Comparison of ENCODE assay signal across 21 mouse cellular contexts in genomic region chr4:56035543-56035942, GRCm38 (mm10).
DNase-seq lines count a peak whose midpoint lies in the region; ATAC-seq and TF ChIP-seq lines count a peak whose summit lies in the region.
"Had no signal": no experiment of that assay in that cellular context is flagged by ENCODE, and none has a peak within 500 bp of the region (broad histone marks: within the 10 kb centered on the region; RNA-seq: fewer than 3 reads in every experiment).

No protein-coding gene starts in this region.

- TF ChIP-seq CTCF in midbrain, postnatal 0 days (IDR thresholded peaks at IDR 0.05), result no peak

- H3K9ac ChIP-seq in forebrain, embryonic 16.5 days (replicated peaks; ENCODE audit: low read depth, low read length), result no peak overlapping the region
- no peak overlapping the region for H3K9ac ChIP-seq in forebrain, embryonic 13.5 days
- no peak overlapping the region for H3K9ac ChIP-seq in hindbrain, embryonic 15.5 days
- H3K9ac ChIP-seq in hindbrain, embryonic 11.5 days (ENCODE audit: low read depth, low read length), result no peak overlapping the region
- no peak overlapping the region for H3K9ac ChIP-seq in midbrain, embryonic 15.5 days
- H3K9ac ChIP-seq in midbrain, postnatal 0 days (replicated peaks; ENCODE audit: low read length, poor library complexity, severe bottlenecking), result no peak overlapping the region
- H3K9ac ChIP-seq in neural tube, embryonic 15.5 days (replicated peaks), result no peak overlapping the region
- H3K9ac ChIP-seq: embryonic facial prominence, embryonic 12.5 days; forebrain, postnatal 0 days; heart, embryonic 13.5 days had no signal

- H3K4me3 ChIP-seq in forebrain, embryonic 16.5 days (replicated peaks; ENCODE audit: low read length), result no peak overlapping the region
- no peak overlapping the region for H3K4me3 ChIP-seq in forebrain, embryonic 13.5 days
- no peak overlapping the region for H3K4me3 ChIP-seq in hindbrain, embryonic 15.5 days
- no peak overlapping the region for H3K4me3 ChIP-seq in hindbrain, embryonic 11.5 days (ENCODE audit: low read depth, low read length)
- no peak overlapping the region for H3K4me3 ChIP-seq in midbrain, embryonic 15.5 days
- H3K4me3 ChIP-seq in midbrain, postnatal 0 days (ENCODE audit: low read depth, low read length), result no peak overlapping the region
- H3K4me3 ChIP-seq in neural tube, embryonic 15.5 days (replicated peaks), result no peak overlapping the region
- H3K4me3 ChIP-seq: embryonic facial prominence, embryonic 12.5 days; heart, embryonic 13.5 days had no signal

- no peak overlapping the region for H3K4me2 ChIP-seq in forebrain, embryonic 16.5 days (ENCODE audit: low read length)
- H3K4me2 ChIP-seq in forebrain, embryonic 13.5 days, result no peak overlapping the region
- H3K4me2 ChIP-seq in hindbrain, embryonic 15.5 days, result no peak overlapping the region
- H3K4me2 ChIP-seq in hindbrain, embryonic 11.5 days (replicated peaks; ENCODE audit: low read depth, low read length), result no peak overlapping the region
- no peak overlapping the region for H3K4me2 ChIP-seq in midbrain, embryonic 15.5 days
- H3K4me2 ChIP-seq in midbrain, postnatal 0 days (ENCODE audit: low read depth, low read length, poor library complexity, severe bottlenecking), result no peak overlapping the region
- no peak overlapping the region for H3K4me2 ChIP-seq in neural tube, embryonic 15.5 days
- H3K4me2 ChIP-seq: embryonic facial prominence, embryonic 12.5 days; heart, embryonic 13.5 days had no signal

- DNase-seq in hindbrain, embryonic 11.5 days (ENCODE audit: low spot score), result no peak
- no peak for DNase-seq in midbrain, postnatal 0 days (ENCODE audit: low spot score)
- no peak for DNase-seq in adrenal gland, adult 18-20 months (ENCODE audit: low spot score in 2 of 2)
- DNase-seq: adrenal gland, postnatal 10 days; B cell, adult 2 months; cerebellum, adult 11-12 months; cerebellum, adult 9-10 months; cerebellum, postnatal 25 days; forebrain, postnatal 0 days; gastrocnemius, postnatal 14 days; heart, postnatal 4 days had no signal

- 70% methylated on average over 5 of the region's 5 CpGs for WGBS in forebrain, embryonic 16.5 days
- WGBS in forebrain, embryonic 13.5 days, result 67% methylated on average over 5 of the region's 5 CpGs
- WGBS in hindbrain, embryonic 15.5 days, result 56% methylated on average over 5 of the region's 5 CpGs
- WGBS in hindbrain, embryonic 11.5 days, result 87% methylated on average over 5 of the region's 5 CpGs
- 64% methylated on average over 5 of the region's 5 CpGs for WGBS in midbrain, embryonic 15.5 days
- 59% methylated on average over 5 of the region's 5 CpGs for WGBS in midbrain, postnatal 0 days
- 42% methylated on average over 5 of the region's 5 CpGs for WGBS in neural tube, embryonic 15.5 days

- no peaks in the 10 kb centered on the region for H3K9me3 ChIP-seq in forebrain, embryonic 16.5 days (ENCODE audit: control insufficient read depth, low read length)
- no peaks in the 10 kb centered on the region for H3K9me3 ChIP-seq in forebrain, embryonic 13.5 days (replicated peaks)
- no peaks in the 10 kb centered on the region for H3K9me3 ChIP-seq in hindbrain, embryonic 15.5 days
- H3K9me3 ChIP-seq in hindbrain, embryonic 11.5 days (ENCODE audit: control insufficient read depth, low read length), result no peaks in the 10 kb centered on the region
- no peaks in the 10 kb centered on the region for H3K9me3 ChIP-seq in midbrain, embryonic 15.5 days
- no peaks in the 10 kb centered on the region for H3K9me3 ChIP-seq in midbrain, postnatal 0 days (ENCODE audit: low read length)
- no peaks in the 10 kb centered on the region for H3K9me3 ChIP-seq in neural tube, embryonic 15.5 days (replicated peaks)
- H3K9me3 ChIP-seq: embryonic facial prominence, embryonic 12.5 days; heart, embryonic 13.5 days had no signal

- H3K36me3 ChIP-seq in forebrain, embryonic 16.5 days (ENCODE audit: control insufficient read depth, insufficient read depth), result no peaks in the 10 kb centered on the region
- no peaks in the 10 kb centered on the region for H3K36me3 ChIP-seq in forebrain, embryonic 13.5 days (ENCODE audit: poor library complexity, severe bottlenecking)
- H3K36me3 ChIP-seq in hindbrain, embryonic 15.5 days, result no peaks in the 10 kb centered on the region
- no peaks in the 10 kb centered on the region for H3K36me3 ChIP-seq in hindbrain, embryonic 11.5 days (ENCODE audit: control insufficient read depth, insufficient read depth, low read length)
- H3K36me3 ChIP-seq in midbrain, embryonic 15.5 days (replicated peaks), result no peaks in the 10 kb centered on the region
- no peaks in the 10 kb centered on the region for H3K36me3 ChIP-seq in midbrain, postnatal 0 days (ENCODE audit: insufficient read depth, low read length)
- no peaks in the 10 kb centered on the region for H3K36me3 ChIP-seq in neural tube, embryonic 15.5 days
- H3K36me3 ChIP-seq: embryonic facial prominence, embryonic 12.5 days; G1E; heart, embryonic 13.5 days had no signal

- ATAC-seq in forebrain, embryonic 16.5 days, result peak; percentile 49; the same call in 1 of the 2 replicates
- ATAC-seq in forebrain, embryonic 13.5 days, result no peak
- ATAC-seq in hindbrain, embryonic 15.5 days (ENCODE audit: low FRiP score, low read depth), result peak; percentile 65; the same call in 1 of the 2 replicates
- ATAC-seq in hindbrain, embryonic 11.5 days (ENCODE audit: low FRiP score), result no peak
- ATAC-seq in midbrain, embryonic 15.5 days (replicated peaks), result peak; percentile 69
- no peak for ATAC-seq in midbrain, postnatal 0 days (ENCODE audit: low FRiP score)
- ATAC-seq in neural tube, embryonic 15.5 days (ENCODE audit: low FRiP score), result peak; percentile 82; the same call in 1 of the 2 replicates
- ATAC-seq: CD4-positive, CD25-positive, alpha-beta regulatory T cell, adult 4 months; forebrain, postnatal 0 days; inflammation-experienced regulatory T-cells, adult 6 months had no signal

- H3K4me1 ChIP-seq in forebrain, embryonic 16.5 days (replicated peaks; ENCODE audit: control insufficient read depth, insufficient read depth, low read length), result no peaks in the 10 kb centered on the region
- no peaks in the 10 kb centered on the region for H3K4me1 ChIP-seq in forebrain, embryonic 13.5 days
- no peaks in the 10 kb centered on the region for H3K4me1 ChIP-seq in hindbrain, embryonic 15.5 days (replicated peaks)
- no peaks in the 10 kb centered on the region for H3K4me1 ChIP-seq in hindbrain, embryonic 11.5 days (replicated peaks; ENCODE audit: control insufficient read depth, insufficient read depth, low read length)
- no peaks in the 10 kb centered on the region for H3K4me1 ChIP-seq in midbrain, embryonic 15.5 days
- H3K4me1 ChIP-seq in midbrain, postnatal 0 days (ENCODE audit: insufficient read depth, low read length), result no peaks in the 10 kb centered on the region
- H3K4me1 ChIP-seq in neural tube, embryonic 15.5 days, result peaks cover 6% of the 10 kb centered on the region; the same call in 1 of the 2 replicates
- H3K4me1 ChIP-seq: embryonic facial prominence, embryonic 12.5 days; heart, embryonic 13.5 days had no signal

- no peaks in the 10 kb centered on the region for H3K27me3 ChIP-seq in forebrain, embryonic 16.5 days (replicated peaks; ENCODE audit: control insufficient read depth, insufficient read depth, low read length)
- no peaks in the 10 kb centered on the region for H3K27me3 ChIP-seq in forebrain, embryonic 13.5 days
- no peaks in the 10 kb centered on the region for H3K27me3 ChIP-seq in hindbrain, embryonic 15.5 days
- H3K27me3 ChIP-seq in hindbrain, embryonic 11.5 days (ENCODE audit: control insufficient read depth, insufficient read depth, low read length), result no peaks in the 10 kb centered on the region
- no peaks in the 10 kb centered on the region for H3K27me3 ChIP-seq in midbrain, embryonic 15.5 days (replicated peaks)
- H3K27me3 ChIP-seq in midbrain, postnatal 0 days (ENCODE audit: insufficient read depth, low read length), result no peaks in the 10 kb centered on the region
- no peaks in the 10 kb centered on the region for H3K27me3 ChIP-seq in neural tube, embryonic 15.5 days (replicated peaks)
- H3K27me3 ChIP-seq: embryonic facial prominence, embryonic 12.5 days; heart, embryonic 13.5 days had no signal

- no peak overlapping the region for H3K27ac ChIP-seq in forebrain, embryonic 16.5 days (ENCODE audit: low read length)
- H3K27ac ChIP-seq in forebrain, embryonic 13.5 days, result no peak overlapping the region
- 0 out of 2 replicates have a peak overlapping the region, but pooled peaks have one; percentile 34 for H3K27ac ChIP-seq in hindbrain, embryonic 15.5 days (replicated peaks)
- no peak overlapping the region for H3K27ac ChIP-seq in hindbrain, embryonic 11.5 days (ENCODE audit: low read depth, low read length)
- no peak overlapping the region for H3K27ac ChIP-seq in midbrain, embryonic 15.5 days
- no peak overlapping the region for H3K27ac ChIP-seq in midbrain, postnatal 0 days (ENCODE audit: low read depth, low read length)
- peak overlapping the region; percentile 46 for H3K27ac ChIP-seq in neural tube, embryonic 15.5 days (replicated peaks)
- H3K27ac ChIP-seq: embryonic facial prominence, embryonic 12.5 days; heart, embryonic 13.5 days had no signal

Comparison
In these comparisons a context has a peak if more than half of its experiments do, and no peak if none do; other contexts are left out.
1. ATAC-seq: peak in forebrain, embryonic 16.5 days (single experiment), hindbrain, embryonic 15.5 days (single experiment), midbrain, embryonic 15.5 days (single experiment) and neural tube, embryonic 15.5 days (single experiment); none in forebrain, embryonic 13.5 days (single experiment), hindbrain, embryonic 11.5 days (single experiment) and midbrain, postnatal 0 days (single experiment).
2. H3K27ac ChIP-seq: peak in hindbrain, embryonic 15.5 days (single experiment) and neural tube, embryonic 15.5 days (single experiment); none in forebrain, embryonic 16.5 days (single experiment), forebrain, embryonic 13.5 days (single experiment), hindbrain, embryonic 11.5 days (single experiment), midbrain, embryonic 15.5 days (single experiment) and midbrain, postnatal 0 days (single experiment).